Mouse (Mus musculus) bone marrow, adult 2 months (tissue): ENCODE data around the gene Sez6.

Experiments used
- CTCF ChIP-seq: fragments of 200-500 bp; IDR thresholded peaks from 2 replicates; pipeline ENCODE4 v1.5.1; 2011; ENCODE audit warnings: low read length, control low read depth; ENCODE audit not compliant: control insufficient read depth, insufficient read depth
- POLR2A ChIP-seq: fragments of 200-500 bp; IDR thresholded peaks from 2 replicates; pipeline ENCODE4 v1.6.1; 2011; ENCODE audit warnings: low read depth, mild to moderate bottlenecking, control low read depth, low read length, borderline replicate concordance; ENCODE audit not compliant: control insufficient read depth

DNA sequence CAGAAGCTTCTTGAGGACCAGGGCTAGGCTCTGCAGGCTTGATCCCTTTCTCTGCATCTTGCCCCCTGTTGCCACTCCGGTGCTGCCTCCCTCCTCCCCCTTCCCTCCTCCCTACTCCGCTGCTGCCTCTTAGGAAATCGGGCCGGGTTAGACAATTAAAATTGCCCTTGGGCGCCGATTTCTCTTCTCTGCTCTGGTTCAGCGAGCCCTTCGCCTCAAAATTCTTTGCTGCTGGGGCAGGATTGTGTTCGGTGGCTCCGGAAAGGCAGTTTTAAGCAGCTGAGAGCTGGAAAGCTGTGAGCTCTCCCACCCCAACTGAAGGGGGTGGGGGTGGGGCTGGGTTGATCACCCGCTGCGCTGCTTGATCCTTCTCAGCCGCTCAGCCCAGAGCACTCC lies 54.2 kb downstream of the Sez6 start:
- TF ChIP-seq CTCF, result no peak
- no peak for TF ChIP-seq POLR2A
